Comparison of ENCODE assay signal across 8 mouse cellular contexts in the genomic region with DNA sequence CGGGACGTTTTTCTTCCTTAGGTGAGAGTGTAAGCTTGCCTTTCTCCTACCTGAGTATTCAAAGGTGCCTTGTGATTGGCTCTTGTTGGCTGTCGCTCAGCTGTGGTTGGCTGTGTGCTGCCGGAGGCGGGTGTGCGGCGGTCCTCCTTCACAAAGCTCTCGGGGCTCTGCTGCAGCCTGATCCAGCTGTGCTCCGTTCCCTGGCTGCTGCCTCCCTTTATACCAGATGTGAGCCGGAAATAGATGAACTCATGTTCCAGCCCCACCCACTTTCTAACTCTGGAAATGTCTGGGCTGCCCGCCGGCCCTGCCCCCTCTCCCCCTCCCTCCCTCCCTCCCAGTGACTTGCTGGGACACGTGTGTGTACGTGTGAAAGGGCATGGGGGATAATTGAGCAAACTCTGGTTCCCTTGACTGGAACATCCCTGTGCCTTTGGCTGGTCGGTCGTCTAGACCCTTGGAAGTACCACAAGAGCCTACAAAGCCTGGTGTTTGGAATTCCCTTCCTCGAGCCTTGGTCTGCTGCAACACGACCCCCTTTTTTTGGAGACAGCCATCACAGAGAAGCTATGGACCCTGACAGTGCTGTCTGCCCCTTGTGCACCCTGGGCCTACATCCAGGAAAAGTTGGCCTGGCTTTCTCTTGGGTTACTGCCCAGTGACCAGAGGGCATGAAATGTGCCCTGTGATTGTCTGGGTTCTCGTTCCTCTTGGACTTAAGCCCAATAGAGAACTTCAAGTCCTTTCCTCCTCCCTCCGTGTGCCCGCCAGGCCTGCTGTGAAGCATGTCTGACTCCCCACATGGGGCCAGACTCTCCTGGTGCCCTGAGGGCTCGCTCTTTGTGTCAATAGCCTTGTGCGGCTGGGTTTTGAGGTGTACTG. TPM values are rescaled to one million over a fixed set of nuclear protein-coding genes. Genes with fewer than 3 reads are reported as not detected.
DNase-seq lines count a peak whose midpoint lies in the region; ATAC-seq lines count a peak whose summit lies in the region.

TSS of gene Serpine1 (minus strand) at position 190 of the 882 bp plus-strand sequence.

- no peak within 1 kb of the TSS; the same call in 1 of the 2 replicates for H3K9ac ChIP-seq in hindbrain, embryonic 12.5 days

- no peaks in the 10 kb centered on the region for H3K36me3 ChIP-seq in hindbrain, embryonic 12.5 days

- H3K4me1 ChIP-seq in hindbrain, embryonic 12.5 days = 0 out of 2 replicates have a peak, but pooled peaks cover 16% of the 10 kb centered on the region

- WGBS in hindbrain, embryonic 12.5 days = 18% methylated on average over 23 of the region's 23 CpGs

- H3K4me3 ChIP-seq in hindbrain, embryonic 12.5 days = peak within 1 kb of the TSS; percentile 23

- DNase-seq in ZHBTc4 (ENCODE audit: low read depth, low spot score) = peak; percentile 94
- peak; percentile 77 to 82 for DNase-seq in cerebellum, postnatal 10 days
- DNase-seq in frontal cortex, postnatal 36 days (ENCODE audit: low spot score in 2 of 2) = peak; percentile 35 to 62
- peak; percentile 49 to 62 for DNase-seq in left cerebral cortex, adult 18-20 months (ENCODE audit: low spot score in 2 of 2)
- peak; percentile 92 for DNase-seq in lung, postnatal 36 days
- DNase-seq in right cerebral cortex, postnatal 14 days = peak; percentile 49

- ATAC-seq in hindbrain, embryonic 12.5 days (ENCODE audit: low FRiP score) = peak; percentile 63; the same call in 1 of the 2 replicates
- ATAC-seq in erythroid progenitor cell, adult 5-6 weeks (replicated peaks; ENCODE audit: low FRiP score, poor library complexity, severe bottlenecking) = no peak; the same call in 1 of the 2 replicates

- no peaks in the 10 kb centered on the region for H3K9me3 ChIP-seq in hindbrain, embryonic 12.5 days (replicated peaks)

- H3K4me2 ChIP-seq in hindbrain, embryonic 12.5 days (replicated peaks) = peak within 1 kb of the TSS; percentile 49

- no peaks in the 10 kb centered on the region for H3K27me3 ChIP-seq in hindbrain, embryonic 12.5 days

- H3K27ac ChIP-seq in hindbrain, embryonic 12.5 days = no peak within 1 kb of the TSS

RNA-seq across cellular contexts. Expression of gene Serpine1, which starts in this region (rescaled TPM):
- 0.10 TPM in 1 of 2 replicates, not detected in the other for polyA plus RNA-seq in hindbrain, embryonic 12.5 days (2016; fragmentation: Nextera tagmentation; extraction: Ambion mirVana)
- total RNA-seq in left cerebral cortex, adult 18-20 months (2021) = under 1 TPM; 0.70 to 0.89 TPM
- not detected in 2 replicates for total RNA-seq in erythroid progenitor cell, adult 5-6 weeks (2015; ENCODE audit: low replicate concordance)
- total RNA-seq in erythroid progenitor cell, adult 5-6 weeks (2017; ENCODE audit: low replicate concordance) = not detected in 2 replicates

Comparison
In these comparisons a context has a peak if more than half of its experiments do, and no peak if none do; other contexts are left out.
1. Peak in ATAC-seq, H3K4me3 ChIP-seq and H3K4me2 ChIP-seq in hindbrain, embryonic 12.5 days; RNA of the gene not detected or under 1 TPM.
2. Peak in DNase-seq in left cerebral cortex, adult 18-20 months; RNA of the gene not detected or under 1 TPM.